Mouse (Mus musculus): ENCODE measurements around the gene Cntnap2.

Gene Cntnap2

GRCm38 (mm10) chr6:46705926-46706325 lies 1646.8 kb downstream of the Cntnap2 start:
- DNase-seq = no peak

GRCm38 (mm10) chr6:46716576-46716975 lies 1657.4 kb downstream of the Cntnap2 start:
- DNase-seq = no peak

DNA sequence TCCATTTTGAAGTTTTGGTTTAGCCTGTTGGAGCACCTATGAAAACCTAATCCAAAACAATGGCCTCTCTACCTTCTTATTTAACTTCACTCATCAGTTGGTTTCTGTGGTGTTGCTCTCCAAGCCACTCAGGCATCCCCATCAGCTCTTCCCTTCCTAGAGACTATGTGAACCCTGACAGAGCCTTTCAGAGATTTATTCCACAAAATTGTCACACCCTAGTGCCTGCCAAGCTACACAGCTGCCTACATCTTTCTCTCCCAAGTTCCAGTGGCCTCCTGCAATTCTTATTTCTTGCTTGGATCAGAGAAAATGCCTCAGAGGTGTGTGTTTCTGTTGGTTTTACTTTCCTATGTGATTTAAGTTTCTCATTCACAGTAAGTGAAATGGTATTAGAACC lies 1674.6 kb downstream of the Cntnap2 start:
- no peak for DNase-seq

GRCm38 (mm10) chr6:46748448-46748847 lies 1689.3 kb downstream of the Cntnap2 start:
- DNase-seq = no peak

GRCm38 (mm10) chr6:46763481-46763880 lies 1704.3 kb downstream of the Cntnap2 start:
- DNase-seq = no peak

- DNase-seq = no peak
Measured at GRCm38 (mm10) chr6:46774529-46774928, 1715.4 kb downstream of the Cntnap2 start.

DNA sequence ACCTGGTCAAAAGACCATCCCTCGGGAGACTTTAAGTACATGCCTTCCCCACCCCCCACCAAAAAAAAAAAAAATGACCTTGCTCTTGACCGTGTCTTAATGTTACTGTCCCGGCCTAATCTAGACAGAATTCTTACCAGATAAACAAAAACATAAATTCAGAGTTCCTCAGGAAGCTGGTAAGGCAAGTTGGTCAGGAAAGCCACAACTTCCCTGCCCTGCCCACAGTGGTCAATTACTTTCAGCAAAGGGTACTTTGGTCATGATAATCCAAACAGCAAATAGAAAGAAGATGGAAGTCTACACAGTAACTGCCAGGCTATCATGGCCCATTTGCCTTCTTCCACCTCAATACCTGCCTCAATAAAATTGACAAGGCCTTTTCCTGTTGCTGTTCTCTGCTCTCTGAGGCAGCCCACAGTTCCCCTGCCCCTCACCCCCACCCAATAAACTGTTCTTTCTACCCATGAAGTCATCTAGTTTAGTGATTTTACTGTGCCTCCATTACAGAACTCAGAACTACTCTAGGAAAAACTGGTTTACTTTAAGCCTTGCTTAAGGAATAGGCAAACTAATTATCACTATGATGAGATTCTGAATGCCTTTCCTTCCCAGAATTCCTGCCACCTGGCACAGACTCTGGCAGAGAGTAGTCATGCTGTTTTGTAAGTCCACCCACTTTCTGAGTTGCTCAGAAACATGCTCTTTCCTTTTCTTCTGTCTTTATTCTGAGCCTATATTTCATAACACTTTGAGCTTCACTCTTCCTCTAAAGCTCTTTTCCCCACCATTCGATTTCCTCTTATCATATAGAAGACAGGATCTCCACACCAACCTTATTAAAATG lies 1743.3 kb downstream of the Cntnap2 start:
- no peak for DNase-seq

DNA sequence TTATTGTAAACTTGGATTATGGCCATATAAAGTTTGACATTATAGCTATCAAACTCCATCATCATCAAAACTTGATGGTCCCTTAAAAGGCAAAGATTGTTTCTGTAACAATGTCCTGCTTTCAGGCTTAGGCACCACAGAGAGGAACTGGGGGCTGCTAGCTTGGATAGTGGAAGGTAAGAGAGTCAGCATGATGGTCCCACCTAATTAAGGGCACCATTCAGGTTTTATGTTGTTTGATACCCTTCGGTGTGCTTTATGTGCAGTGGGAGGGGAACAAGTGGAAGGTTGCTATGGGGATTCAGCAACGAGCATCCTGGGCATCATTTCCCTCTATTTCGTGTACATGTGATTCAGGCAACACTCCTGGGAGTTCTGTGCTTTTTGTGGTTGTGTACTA lies 1797.5 kb downstream of the Cntnap2 start:
- DNase-seq = no peak

DNA sequence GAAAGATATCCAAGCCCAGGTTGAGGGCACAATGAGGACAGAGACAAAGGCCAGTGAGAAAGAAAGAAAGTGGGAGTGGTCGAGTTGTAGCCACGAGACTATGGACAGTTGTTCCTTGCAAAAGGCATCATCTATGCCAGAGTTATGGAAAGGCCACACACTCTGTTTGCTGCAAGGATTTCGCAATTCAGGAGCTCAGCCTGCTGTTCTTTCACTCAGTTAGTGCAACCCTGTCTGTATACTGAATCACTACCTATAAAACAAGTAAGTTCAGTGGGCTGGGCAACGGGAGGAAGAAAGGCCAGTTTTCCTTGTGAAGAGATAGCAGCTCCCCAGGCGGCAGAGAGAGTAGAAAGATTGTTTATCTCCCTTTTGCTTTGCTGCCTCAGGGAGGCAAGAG lies 1801.9 kb downstream of the Cntnap2 start:
- no peak for DNase-seq

DNA sequence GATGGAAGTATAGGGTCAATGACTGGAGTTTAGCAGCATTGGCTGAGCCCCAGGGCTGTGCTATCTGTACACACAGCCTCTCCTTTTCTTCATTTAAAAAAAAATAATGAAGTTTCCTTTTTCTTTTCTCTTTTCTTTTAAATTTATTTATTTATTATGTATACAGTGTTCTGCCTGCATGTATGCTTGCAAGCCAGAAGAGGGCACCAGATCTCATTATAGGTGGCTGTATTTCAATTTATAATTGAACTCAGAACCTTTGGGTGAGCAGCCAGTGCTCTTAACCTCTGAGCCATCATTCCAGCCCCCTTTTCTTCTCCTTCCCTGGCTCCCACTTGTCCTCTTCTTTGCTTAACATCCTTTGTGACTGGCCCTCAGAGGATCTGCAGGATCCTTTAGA lies 1807.2 kb downstream of the Cntnap2 start:
- no peak for DNase-seq

- DNase-seq = no peak
Measured at GRCm38 (mm10) chr6:46886230-46886629, 1827.1 kb downstream of the Cntnap2 start.

GRCm38 (mm10) chr6:46909167-46909566 lies 1850.0 kb downstream of the Cntnap2 start:
- DNase-seq = no peak

GRCm38 (mm10) chr6:46918701-46919274 lies 1859.6 kb downstream of the Cntnap2 start:
- no peak for DNase-seq

DNA sequence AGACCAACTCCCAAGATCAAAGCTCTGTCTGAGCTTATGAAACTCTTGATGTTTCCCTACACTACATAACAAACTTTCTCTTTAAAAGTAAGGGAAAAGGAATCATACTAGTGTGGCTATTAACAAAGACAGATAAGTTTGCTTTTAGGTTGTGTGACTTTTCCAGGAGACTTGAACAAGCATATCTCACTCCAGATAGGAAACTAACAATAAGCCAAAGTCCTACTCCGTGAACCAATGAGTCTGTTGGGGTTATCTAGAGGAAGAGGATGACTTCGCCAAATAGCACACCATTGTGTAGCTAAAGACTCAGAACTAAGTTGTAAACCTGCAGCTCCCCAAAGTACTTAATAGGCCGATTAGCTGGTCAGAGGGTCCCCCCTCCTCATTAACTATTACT lies 1860.8 kb downstream of the Cntnap2 start:
- no peak for DNase-seq

DNA sequence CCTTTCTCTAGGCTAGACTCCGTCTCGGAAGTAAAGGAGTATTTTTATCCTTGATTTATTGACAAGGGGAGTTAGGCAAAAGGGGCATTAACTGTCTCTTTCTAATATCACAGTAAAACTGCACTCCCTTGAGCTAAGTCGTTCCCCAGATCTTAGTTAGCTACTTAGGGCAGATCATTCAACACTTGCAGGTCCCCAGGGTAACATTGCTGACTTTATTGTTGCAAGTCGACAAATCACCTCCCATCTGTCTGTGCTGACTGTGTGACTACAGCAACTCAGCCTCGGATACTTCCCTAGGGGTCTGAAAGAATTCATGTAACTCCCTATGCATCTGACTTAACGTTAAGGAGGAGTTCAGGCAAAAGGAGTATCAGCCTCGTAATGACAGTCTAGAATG lies 1865.6 kb downstream of the Cntnap2 start:
- no peak for DNase-seq

GRCm38 (mm10) chr6:46945703-46946102 lies 1886.5 kb downstream of the Cntnap2 start:
- DNase-seq = no peak

- DNase-seq = no peak
Measured at GRCm38 (mm10) chr6:46961022-46961686, 1902.0 kb downstream of the Cntnap2 start.

GRCm38 (mm10) chr6:46963261-46963660 lies 1904.1 kb downstream of the Cntnap2 start:
- no peak for DNase-seq

GRCm38 (mm10) chr6:46963693-46964092 lies 1904.5 kb downstream of the Cntnap2 start:
- no peak for DNase-seq

- no peak for DNase-seq
Measured at GRCm38 (mm10) chr6:46972640-46973039, 1913.5 kb downstream of the Cntnap2 start.

GRCm38 (mm10) chr6:46996010-46996602 lies 1936.9 kb downstream of the Cntnap2 start:
- no peak for DNase-seq

DNA sequence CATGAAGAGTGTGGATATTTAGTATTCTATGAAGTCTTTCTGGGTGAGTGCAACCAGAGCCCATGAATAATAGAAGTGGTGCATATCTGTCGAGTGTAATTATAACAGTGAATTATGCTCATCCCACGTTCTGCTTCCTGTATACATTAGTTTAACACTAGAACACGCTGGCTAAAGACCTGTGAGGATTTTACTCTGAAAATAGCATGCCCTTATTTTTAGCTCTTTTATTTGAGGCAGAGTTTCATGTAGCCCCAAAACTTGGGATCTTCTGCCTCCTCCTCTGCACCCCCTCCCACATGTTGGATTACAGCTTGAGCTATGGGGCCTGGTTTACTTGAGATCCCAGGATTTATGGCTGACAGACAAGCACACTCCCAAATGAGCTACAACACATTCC lies 1945.3 kb downstream of the Cntnap2 start:
- no peak for DNase-seq

DNA sequence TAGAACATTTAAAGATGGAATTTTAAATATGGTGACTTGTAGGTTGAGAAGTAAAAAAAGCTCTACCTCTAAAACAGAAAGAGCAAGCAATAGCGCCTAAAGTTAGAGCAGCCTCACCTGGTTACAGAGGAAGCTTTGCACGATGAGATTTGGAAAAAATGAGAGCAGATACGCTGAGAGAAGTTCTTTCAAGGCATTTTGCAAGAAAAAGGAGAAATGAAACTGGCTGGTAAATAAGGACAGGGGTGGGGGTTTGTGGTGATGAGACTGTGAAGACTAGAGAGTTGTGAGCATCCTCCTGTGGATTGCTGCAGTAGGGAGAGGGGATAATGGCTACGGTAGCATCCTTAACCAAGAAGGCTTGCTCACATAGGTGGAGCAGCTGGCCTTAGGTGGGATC lies 1953.8 kb downstream of the Cntnap2 start:
- no peak for DNase-seq

- peak; percentile 4 to 18 for DNase-seq
Measured at GRCm38 (mm10) chr6:47013535-47013934, 1954.4 kb downstream of the Cntnap2 start.
